Mouse (Mus musculus): ENCODE measurements around the gene Lipk.

Lipk gene

GRCm38 (mm10) chr19:34008002-34008401 is at the start of gene Lipk:
Lipk (plus strand) TSS chr19:34008290.
- no peak for DNase-seq (ENCODE audit: low read depth, low spot score)

GRCm38 (mm10) chr19:33960887-33961286 is 47.2 kb upstream of the Lipk start, which contains the start of gene Lipf:
Lipf (plus strand) TSS chr19:33961187.
- no peak for DNase-seq (ENCODE audit: low read depth, low spot score)

GRCm38 (mm10) chr19:33979007-33979406 is 29.1 kb upstream of the Lipk start:
- peak; percentile 23 for DNase-seq (ENCODE audit: low read depth, low spot score)

- no peak for DNase-seq (ENCODE audit: low read depth, low spot score)
Measured at GRCm38 (mm10) chr19:33983043-33983442, 25.0 kb upstream of the Lipk start.

DNA sequence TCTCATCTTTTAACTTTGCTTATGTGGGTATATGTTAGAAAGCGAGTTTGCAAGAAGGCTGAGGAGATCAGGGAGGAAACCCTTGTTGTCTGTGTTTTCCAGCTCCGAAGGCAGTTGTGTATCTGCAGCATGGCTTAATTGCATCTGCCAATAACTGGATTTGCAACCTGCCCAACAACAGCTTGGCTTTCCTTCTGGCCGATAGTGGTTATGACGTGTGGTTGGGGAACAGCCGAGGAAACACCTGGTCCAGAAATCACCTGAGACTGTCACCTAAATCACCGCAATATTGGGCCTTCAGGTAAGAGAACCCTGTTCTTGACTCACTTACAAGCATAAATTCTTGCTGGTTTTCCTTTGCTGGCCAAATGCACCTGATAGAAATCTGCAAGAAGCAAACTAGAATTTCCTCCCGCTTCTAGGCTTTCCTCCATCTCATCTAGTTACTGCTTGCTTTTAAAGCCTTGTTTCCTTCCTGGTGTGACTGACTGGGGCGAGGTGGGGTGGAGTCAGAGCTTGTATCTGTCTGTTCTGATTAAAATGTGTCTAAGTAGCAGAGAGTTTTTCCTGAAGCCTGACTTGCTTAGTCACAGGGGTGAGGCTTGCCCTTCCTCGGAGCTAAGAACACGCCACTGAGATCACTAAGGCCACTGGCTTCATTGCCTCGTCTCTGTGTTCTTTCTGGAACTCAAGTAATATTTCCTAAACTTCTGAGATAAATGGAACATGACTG is 13.5 kb downstream of the Lipk start:
- no peak for DNase-seq (ENCODE audit: low read depth, low spot score)

DNA sequence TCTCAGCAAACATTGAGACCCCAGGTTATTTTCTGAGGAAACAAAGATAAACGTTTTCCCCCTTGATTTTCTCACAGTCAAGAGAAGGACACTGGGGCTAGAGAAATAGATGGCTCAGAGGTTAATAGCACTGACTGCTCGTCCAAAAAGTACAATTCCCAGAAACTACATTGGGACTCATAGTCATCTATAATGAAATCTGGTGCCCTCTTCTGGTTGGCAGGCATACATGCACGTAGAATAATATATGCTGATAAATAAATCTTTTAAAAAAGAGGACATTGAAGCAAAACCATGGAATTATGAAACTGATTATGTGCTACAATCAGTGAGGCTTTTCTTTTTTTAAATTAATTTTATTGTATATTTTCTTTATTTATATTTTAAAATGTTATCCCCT is 14.7 kb downstream of the Lipk start:
- no peak for DNase-seq (ENCODE audit: low read depth, low spot score)

DNA sequence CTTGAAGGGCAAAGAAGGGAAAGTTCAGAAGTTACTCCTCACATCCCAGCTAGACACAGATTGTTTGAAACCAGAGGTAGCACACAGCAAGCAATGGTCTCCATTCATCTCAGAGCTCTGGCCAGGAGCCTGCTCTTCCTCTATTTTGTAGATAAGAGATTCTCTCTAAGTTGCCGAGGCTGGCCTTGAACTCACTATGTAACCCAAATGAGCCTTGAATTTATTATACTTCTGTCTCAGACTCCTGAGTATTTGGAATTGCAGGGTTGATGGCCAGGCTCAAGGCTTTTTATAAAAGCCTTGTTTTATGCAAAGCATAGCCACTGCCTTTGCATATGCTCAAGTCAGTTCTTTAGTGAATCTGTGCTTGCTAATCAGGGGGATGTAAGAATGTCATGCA is 31.6 kb downstream of the Lipk start:
- DNase-seq (ENCODE audit: low read depth, low spot score) = no peak

GRCm38 (mm10) chr19:34043008-34043407 is 34.9 kb downstream of the Lipk start:
- DNase-seq (ENCODE audit: low read depth, low spot score) = no peak

- DNase-seq (ENCODE audit: low read depth, low spot score) = no peak
Measured at GRCm38 (mm10) chr19:34049371-34050039, 41.4 kb downstream of the Lipk start.

DNA sequence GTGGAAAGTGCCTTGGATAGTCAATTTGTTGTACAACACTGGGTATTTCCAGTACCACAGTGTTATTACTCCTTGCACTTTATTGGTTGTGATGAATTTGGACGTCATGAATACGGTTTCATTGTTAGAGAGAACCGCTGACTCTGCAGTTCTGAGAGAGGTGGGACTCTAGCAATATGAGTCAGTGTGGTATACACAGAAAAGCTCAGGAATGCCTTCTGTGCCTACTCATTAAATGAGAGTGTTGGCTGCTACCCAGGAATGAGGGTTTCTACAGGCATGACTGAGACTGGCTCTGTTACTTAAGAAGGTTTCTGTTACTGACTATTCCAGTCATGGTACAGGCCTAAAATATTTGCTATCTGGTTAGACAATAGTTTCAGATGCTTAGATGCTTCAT is 43.4 kb downstream of the Lipk start:
- no peak for DNase-seq (ENCODE audit: low read depth, low spot score)

DNA sequence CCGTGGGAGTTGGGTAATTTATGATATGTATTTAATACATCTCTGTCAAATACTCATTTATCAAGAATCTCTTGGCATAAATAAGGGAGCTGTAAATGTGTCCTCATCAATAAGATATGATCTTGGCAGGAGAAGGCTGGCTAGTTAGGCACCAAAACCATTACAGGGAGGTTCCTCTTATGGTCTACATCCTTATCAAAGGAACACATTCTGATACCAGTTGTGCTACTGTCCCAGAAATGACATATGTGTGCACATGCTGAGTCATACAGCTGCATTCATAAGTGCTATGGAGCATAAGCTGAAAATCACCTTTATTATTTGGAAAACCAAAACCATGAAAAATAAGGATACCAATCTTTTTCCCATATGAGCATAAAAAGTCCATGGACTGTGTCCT is 55.5 kb downstream of the Lipk start:
- DNase-seq (ENCODE audit: low read depth, low spot score) = no peak

DNA sequence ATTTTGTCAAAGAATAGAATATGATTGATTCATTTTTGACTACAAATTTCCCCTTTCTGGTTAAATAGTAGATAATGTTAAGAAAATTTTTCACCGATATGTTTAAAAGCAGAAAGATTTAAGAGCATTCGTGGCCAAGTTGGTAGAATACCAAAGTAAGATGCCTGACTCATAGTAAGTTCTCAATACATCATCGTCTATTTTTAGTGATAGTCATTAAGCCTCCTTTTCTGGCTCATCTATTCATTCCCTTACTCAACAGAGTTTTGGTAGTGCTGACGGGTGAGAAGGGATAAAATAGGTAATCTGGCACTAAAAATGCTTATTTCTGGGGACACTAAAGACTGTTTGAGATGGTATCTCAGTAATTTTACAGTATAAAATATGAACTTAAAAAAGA is 56.0 kb downstream of the Lipk start:
- no peak for DNase-seq (ENCODE audit: low read depth, low spot score)

DNA sequence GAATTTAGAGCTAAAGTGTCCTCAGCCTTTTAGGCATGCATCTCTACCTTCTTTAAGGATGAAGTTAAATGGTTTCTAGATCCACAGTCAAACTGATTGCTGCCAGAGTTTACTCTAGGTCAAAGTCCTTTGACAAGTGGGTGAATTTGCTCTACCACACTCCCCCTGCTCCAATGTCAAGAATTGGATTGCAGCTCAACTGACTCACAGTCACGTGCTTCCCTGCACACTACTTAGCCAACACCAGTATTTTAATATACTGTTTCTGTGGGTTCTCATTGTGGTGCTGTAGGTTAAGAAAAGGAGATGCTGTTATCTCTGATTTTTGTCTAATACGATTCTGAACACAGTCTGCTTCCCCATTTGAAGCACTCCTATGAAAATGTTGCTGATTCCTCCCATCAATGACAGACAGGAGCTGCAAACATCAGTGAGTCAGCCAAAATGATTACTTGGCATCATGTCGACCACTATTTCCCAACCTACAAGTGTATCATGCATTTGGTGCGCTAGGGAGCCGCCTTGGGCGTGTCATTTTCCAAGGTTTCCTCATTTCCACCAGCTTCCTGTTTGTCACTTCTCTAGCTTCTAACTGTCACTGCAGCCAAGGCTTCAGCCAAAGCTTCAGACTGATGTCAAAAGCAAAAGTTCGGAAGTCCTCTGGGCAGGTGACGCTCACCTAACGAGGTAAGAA is 58.8 kb downstream of the Lipk start, which contains the start of gene Lipn:
Gene Lipn, plus strand, starts transcription at position 580 of the 694 bp plus-strand sequence.
- no peak for DNase-seq (ENCODE audit: low read depth, low spot score)

DNA sequence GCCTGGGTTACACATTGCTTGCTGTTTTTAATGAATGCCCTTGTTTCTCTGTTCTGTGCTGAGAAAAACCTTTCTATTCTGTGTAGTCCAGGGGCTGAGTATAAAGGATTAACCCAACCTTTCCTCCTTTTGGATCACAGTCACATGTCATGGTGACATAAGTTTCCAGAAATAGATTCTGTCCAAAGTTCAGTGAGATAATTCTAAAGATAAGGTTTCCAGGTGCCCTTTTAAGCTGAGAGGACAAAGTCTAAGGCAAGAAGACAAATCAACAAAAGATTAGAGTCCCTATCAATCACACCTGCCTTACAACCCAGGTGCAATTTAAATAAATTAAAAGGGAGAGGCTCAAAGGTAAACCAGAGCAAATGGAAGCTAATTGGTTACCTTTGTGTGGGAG is 66.1 kb downstream of the Lipk start:
- DNase-seq (ENCODE audit: low read depth, low spot score) = no peak

DNA sequence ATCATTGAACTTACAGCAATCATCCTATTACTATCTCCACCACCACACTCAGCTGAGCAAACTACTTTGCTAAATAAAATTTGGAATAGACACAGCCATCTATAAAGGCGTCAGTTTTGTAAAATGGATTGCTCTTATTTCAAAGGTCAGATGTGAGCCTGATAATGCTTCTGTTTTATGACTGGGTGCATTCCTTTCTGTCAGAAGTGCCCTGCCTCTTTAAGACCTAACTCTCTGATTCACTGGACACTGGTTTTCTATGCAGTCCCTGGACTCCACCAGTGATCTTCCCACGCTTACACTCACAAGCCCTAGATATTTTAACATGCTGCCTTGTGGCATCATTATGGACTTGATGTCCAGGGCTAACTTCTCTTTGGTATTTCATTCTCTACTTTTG is 70.0 kb downstream of the Lipk start:
- DNase-seq (ENCODE audit: low read depth, low spot score) = no peak

DNA sequence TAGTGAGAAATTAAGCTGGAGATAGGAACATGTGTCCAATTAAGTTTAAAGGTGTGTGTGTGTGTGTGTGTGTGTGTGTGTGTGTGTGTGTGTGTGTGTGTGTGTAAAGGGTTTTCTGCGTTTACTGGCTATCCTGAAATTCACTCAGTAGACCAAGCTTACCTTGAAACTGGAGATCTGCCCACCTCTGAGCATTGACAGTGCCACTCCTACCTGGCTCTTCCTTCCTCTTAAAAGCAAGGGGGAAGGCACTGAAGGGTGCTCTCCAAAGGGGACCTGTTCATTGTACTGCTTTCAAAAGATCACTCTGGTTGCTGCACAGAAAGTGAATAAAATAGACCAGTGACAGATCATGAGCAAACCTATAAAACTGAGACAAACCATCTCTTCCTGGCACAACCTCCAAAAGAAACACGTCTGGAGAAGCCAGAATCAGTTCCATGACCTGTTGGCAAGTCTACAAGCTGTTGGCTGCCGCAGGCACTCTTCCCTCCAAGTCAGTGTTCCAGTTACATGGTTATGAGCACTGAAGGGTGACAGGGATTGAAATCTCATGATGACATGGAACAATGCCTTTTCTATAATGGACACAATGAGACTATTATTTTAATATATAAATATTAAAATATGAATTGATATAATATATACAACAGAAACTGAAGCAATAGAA is 81.1 kb downstream of the Lipk start:
- no peak for DNase-seq (ENCODE audit: low read depth, low spot score)

DNA sequence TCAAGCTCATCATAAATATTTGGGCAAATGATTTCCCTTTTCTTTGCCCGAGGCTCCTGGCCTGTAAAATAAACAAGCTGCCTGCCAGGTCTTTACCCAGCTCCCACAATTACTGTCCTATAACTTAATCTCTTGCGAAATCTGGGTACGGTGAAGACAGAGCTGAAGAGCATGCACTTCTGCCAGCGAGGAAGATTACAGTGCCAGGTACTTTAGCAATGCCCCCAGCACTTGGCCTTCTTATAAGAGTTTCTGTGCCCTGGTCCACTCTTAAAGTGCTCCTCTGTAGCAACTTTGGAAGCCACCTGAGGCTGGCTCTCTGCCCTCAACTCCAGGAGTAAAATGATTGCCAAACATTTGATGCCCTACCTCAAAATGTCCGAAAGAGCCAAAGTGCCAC is 87.3 kb downstream of the Lipk start:
- no peak for DNase-seq (ENCODE audit: low read depth, low spot score)

GRCm38 (mm10) chr19:34096228-34096627 is 88.1 kb downstream of the Lipk start:
- DNase-seq (ENCODE audit: low read depth, low spot score) = no peak
